Mouse (Mus musculus) neural tube, embryonic 15.5 days (tissue): ENCODE measurements at regions not wholly inside any gene's neighbourhood (a gene's known extent, or its start where the extent isn't known, plus 50 kb on each side); places are given as distances from the start of the nearest gene placed in this dataset.

ENCODE experiments used
- ATAC-seq: fragments of 200-750 bp; cut with Nextera tagmentation; 2 replicates; pipeline ENCODE4 v1.8.0; 2017; ENCODE audit warnings: mild to moderate bottlenecking, moderate TSS enrichment, moderate library complexity; ENCODE audit not compliant: low FRiP score
- H3K27ac ChIP-seq: fragments of 300-500 bp; sonication (generic); replicated peaks from 2 replicates; pipeline ENCODE4 v1.5.1; 2015; ENCODE audit warnings: mild to moderate bottlenecking, inconsistent platforms
- H3K27me3 ChIP-seq: fragments of 300-500 bp; sonication (generic); replicated peaks from 2 replicates; pipeline ENCODE4 v1.6.1; 2015; ENCODE audit warnings: inconsistent platforms
- H3K36me3 ChIP-seq: fragments of 300-500 bp; sonication (generic); 2 replicates; pipeline ENCODE4 v1.6.1; 2015; ENCODE audit warnings: inconsistent platforms
- H3K4me1 ChIP-seq: fragments of 300-500 bp; sonication (generic); 2 replicates; pipeline ENCODE4 v1.6.1; 2015; ENCODE audit warnings: inconsistent platforms
- H3K4me2 ChIP-seq: fragments of 300-500 bp; sonication (generic); 2 replicates; pipeline ENCODE4 v1.6.1; 2015; ENCODE audit warnings: inconsistent platforms, mild to moderate bottlenecking, moderate library complexity
- H3K4me3 ChIP-seq: fragments of 300-500 bp; sonication (generic); replicated peaks from 2 replicates; pipeline ENCODE4 v1.5.1; 2015; ENCODE audit warnings: mild to moderate bottlenecking, inconsistent platforms
- H3K9ac ChIP-seq: fragments of 300-500 bp; sonication (generic); replicated peaks from 2 replicates; pipeline ENCODE4 v1.6.1; 2015; ENCODE audit warnings: mild to moderate bottlenecking, inconsistent platforms
- H3K9me3 ChIP-seq: fragments of 300-500 bp; sonication (generic); replicated peaks from 2 replicates; pipeline ENCODE4 v1.6.1; 2016; ENCODE audit warnings: inconsistent platforms
- WGBS: fragments of 180-500 bp; shearing (Covaris S2); methylation state at CpG from one replicate; pipeline ENCODE4 v1.1.7; 2015; ENCODE audit warnings: mixed read lengths; 5-methylcytosine and 5-hydroxymethylcytosine counted together

DNA sequence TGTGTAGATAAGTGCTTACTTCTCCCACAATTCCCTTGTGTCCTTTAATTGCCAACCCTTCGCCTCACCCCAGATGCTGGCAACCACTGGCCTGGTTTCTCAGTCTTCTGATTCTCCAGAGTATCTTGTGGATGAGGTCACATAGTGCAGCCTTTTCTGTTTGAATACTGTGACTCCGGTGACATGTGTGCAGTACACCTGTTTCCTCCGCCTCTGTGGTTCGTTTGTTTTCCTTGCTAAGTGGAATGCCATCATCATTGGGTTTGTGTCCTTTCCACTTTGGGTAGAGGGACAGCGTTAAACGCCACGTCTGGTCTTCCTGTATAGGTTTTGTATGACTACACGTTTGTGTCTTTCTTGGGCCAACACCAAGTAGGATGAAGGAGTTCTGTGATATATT lies 224.9 kb downstream of the Pmp22 start:
- H3K4me2 ChIP-seq: no peak overlapping the region
- peaks cover 24% of the 10 kb centered on the region for H3K4me1 ChIP-seq
- no peak overlapping the region for H3K27ac ChIP-seq
- 92% methylated on average over 8 of the region's 8 CpGs for WGBS
- no peak overlapping the region for H3K9ac ChIP-seq
- H3K27me3 ChIP-seq: no peaks in the 10 kb centered on the region
- ATAC-seq: no peak
- H3K4me3 ChIP-seq: no peak overlapping the region
- no peaks in the 10 kb centered on the region for H3K36me3 ChIP-seq
- H3K9me3 ChIP-seq: no peaks in the 10 kb centered on the region

DNA sequence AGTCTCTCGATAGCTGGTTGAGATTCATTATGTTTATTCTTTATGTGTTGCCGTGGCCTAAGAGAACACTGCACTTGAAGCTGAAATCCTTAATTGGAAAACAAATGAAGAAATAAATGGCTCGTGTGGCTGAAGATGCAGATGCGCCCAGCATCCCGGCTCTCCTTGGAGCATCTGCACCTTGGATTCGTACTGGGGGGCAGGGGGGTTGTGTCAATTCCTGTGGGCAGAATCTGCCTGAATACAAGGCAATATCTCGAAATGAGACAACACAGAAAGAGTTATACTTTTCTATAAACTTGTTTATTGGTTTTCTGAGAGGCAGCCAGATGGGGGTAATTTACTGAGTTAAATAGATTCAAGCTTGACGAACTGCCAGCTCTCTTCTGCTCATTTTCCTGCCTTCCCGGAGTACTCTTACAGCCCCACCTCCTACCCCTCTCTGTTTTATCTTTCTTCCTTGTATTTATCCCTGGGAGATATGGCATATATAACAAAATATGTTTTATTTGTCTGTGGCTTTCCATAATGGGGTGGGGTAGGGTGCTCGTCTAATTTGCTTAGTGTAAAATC lies 229.1 kb downstream of the Pmp22 start:
- Histone ChIP-seq H3K4me1 (peaks cover 21% of the 10 kb centered on the region), H3K27me3 (no peaks in the 10 kb centered on the region), H3K4me2 (peak overlapping the region; percentile 11; the same call in 1 of the 2 replicates), H3K27ac (peak overlapping the region; percentile 63), H3K9ac (no peak overlapping the region), H3K4me3 (no peak overlapping the region), H3K36me3 (no peaks in the 10 kb centered on the region), H3K9me3 (no peaks in the 10 kb centered on the region)
- ATAC-seq: peak; percentile 86
- WGBS: 38% methylated on average over 10 of the region's 10 CpGs

GRCm38 (mm10) chr11:63367756-63368265 lies 239.0 kb downstream of the Pmp22 start:
- ATAC-seq: no peak
- Histone ChIP-seq H3K4me2 (no peak overlapping the region), H3K4me1 (no peaks in the 10 kb centered on the region), H3K4me3 (no peak overlapping the region), H3K9me3 (no peaks in the 10 kb centered on the region), H3K27ac (no peak overlapping the region), H3K27me3 (no peaks in the 10 kb centered on the region), H3K36me3 (no peaks in the 10 kb centered on the region), H3K9ac (no peak overlapping the region)
- WGBS: 91% methylated on average over 6 of the region's 6 CpGs

DNA sequence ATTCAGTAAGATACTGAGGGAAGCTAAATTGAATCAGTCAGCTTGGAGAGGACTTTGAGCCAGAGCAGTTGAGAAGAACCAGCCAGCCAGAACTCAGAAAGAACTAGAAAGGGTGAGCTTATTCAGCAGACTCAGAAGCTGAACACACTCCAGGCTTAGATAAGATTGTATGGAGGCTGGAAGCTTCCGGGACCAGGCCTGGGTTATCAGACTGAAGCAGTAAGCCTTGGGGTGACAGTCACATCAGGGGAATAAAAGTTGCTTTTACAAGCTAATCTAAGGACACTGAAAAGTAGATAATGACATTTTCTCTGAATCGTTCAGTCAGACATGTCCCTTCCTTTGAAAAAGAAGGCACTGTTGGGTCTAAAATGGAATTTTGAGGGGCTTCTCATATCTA lies 240.7 kb downstream of the Pmp22 start:
- ATAC-seq: no peak
- H3K4me2 ChIP-seq: no peak overlapping the region
- H3K4me1 ChIP-seq: no peaks in the 10 kb centered on the region
- H3K27me3 ChIP-seq: no peaks in the 10 kb centered on the region
- no peak overlapping the region for H3K27ac ChIP-seq
- no peak overlapping the region for H3K9ac ChIP-seq
- H3K4me3 ChIP-seq: no peak overlapping the region
- no peaks in the 10 kb centered on the region for H3K9me3 ChIP-seq
- WGBS: 97% methylated on average over 2 of the region's 2 CpGs
- no peaks in the 10 kb centered on the region for H3K36me3 ChIP-seq

GRCm38 (mm10) chr11:63376311-63376710 lies 247.5 kb downstream of the Pmp22 start:
- Histone ChIP-seq H3K4me1 (0 out of 2 replicates have a peak, but pooled peaks cover 2% of the 10 kb centered on the region), H3K27ac (no peak overlapping the region; the same call in 1 of the 2 replicates), H3K9me3 (no peaks in the 10 kb centered on the region), H3K9ac (no peak overlapping the region), H3K4me3 (no peak overlapping the region), H3K36me3 (no peaks in the 10 kb centered on the region), H3K27me3 (no peaks in the 10 kb centered on the region), H3K4me2 (no peak overlapping the region)
- ATAC-seq: no peak
- WGBS: 99% methylated on average over 3 of the region's 3 CpGs

- Histone ChIP-seq H3K9me3 (no peaks in the 10 kb centered on the region), H3K27ac (0 out of 2 replicates have a peak overlapping the region, but pooled peaks have one; percentile 9), H3K4me1 (0 out of 2 replicates have a peak, but pooled peaks cover 2% of the 10 kb centered on the region), H3K9ac (no peak overlapping the region), H3K36me3 (no peaks in the 10 kb centered on the region), H3K27me3 (no peaks in the 10 kb centered on the region), H3K4me2 (no peak overlapping the region), H3K4me3 (no peak overlapping the region)
- WGBS: 66% methylated on average over 10 of the region's 10 CpGs
- no peak for ATAC-seq
These were observed 248.2 kb downstream of the Pmp22 start for GRCm38 (mm10) chr11:63376991-63377390.

DNA sequence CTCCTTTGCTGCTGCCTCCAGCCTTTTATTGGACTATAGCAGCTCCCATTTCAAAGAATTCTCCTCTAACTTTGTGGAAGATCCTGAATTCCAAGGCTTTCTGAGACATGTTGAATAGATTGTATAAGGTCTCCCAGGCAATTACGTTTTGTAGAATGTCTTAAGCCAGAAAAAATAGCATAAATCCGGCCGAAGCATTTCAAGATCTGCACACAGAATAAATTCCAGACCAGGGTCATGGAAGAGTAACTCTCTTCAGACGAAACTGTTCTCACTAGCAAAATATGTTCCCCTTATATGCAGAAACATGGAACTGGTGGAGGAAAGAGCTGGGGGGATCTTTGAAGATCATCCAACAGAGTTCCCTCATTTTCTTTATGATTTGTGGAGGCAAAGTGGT lies 259.5 kb downstream of the Pmp22 start:
- Histone ChIP-seq H3K9ac (no peak overlapping the region), H3K9me3 (no peaks in the 10 kb centered on the region), H3K27me3 (no peaks in the 10 kb centered on the region), H3K4me2 (no peak overlapping the region), H3K4me3 (no peak overlapping the region), H3K4me1 (no peaks in the 10 kb centered on the region), H3K27ac (no peak overlapping the region), H3K36me3 (no peaks in the 10 kb centered on the region)
- WGBS: 84% methylated on average over 4 of the region's 4 CpGs
- no peak for ATAC-seq

DNA sequence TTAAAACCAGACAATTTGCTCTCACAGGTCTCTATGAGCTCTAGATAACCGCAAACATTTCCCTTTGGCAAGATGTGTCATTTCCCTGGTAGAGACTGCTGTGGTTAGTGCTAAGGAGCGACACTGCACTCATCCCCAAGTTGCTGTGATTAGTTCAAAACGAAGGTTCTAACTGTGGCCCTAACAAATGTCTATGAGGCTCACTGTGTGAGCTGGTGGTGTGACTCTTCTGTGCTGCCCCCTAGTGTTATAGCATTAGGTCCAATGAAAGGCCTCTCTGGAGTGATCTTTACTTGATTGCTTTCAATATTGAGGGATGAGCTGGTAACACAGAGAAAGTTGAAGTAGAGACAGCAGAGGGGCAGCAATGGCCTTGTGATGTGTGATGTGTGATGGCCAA lies 262.7 kb downstream of the Pmp22 start:
- Histone ChIP-seq H3K27me3 (no peaks in the 10 kb centered on the region), H3K36me3 (no peaks in the 10 kb centered on the region), H3K27ac (no peak overlapping the region), H3K4me2 (no peak overlapping the region), H3K4me3 (no peak overlapping the region), H3K9me3 (no peaks in the 10 kb centered on the region), H3K4me1 (no peaks in the 10 kb centered on the region), H3K9ac (no peak overlapping the region)
- 63% methylated on average over 3 of the region's 3 CpGs for WGBS
- no peak for ATAC-seq

DNA sequence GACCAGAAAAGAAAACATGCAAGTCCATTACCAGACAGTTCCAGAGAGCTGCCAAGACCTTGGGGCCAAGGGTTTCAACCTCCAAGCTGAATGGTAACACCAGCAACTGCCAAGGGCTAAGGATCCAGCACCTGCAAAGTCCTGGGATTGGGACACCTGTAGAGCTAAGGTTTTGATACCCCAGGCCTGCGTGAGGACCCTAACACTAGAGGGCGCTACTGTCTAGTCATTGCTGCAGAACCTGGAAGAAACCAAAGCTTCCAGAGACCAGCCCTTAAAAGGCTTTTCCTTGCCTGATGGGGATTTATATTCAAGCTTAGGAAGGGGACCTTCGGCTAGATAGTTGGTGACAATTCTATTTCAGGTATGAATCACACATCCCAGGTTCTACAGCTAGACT lies 263.6 kb downstream of the Pmp22 start:
- Histone ChIP-seq H3K4me3 (no peak overlapping the region), H3K27me3 (no peaks in the 10 kb centered on the region), H3K9ac (no peak overlapping the region), H3K9me3 (no peaks in the 10 kb centered on the region), H3K4me1 (no peaks in the 10 kb centered on the region), H3K27ac (no peak overlapping the region), H3K36me3 (no peaks in the 10 kb centered on the region), H3K4me2 (no peak overlapping the region)
- 67% methylated on average over 3 of the region's 3 CpGs for WGBS
- no peak for ATAC-seq

DNA sequence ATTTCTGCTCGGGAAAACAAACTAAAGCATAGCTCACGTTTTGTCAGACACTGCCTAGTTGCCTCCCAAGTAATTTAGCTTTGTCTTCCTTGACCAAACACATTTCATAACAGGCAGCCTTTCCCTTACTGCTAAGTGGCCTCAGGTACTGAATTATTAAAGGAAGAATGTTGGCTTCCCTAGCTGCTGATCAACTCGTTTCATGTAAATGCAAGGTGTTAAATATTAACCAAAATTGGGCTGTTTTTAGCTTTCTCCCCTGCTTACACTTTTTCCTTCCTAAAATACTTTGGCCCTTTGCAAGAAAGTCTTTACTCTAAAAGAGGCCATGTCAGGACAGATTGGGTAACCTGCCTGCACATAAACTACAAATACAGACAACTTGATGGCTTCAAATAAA lies 265.4 kb downstream of the Pmp22 start:
- no peak for ATAC-seq
- Histone ChIP-seq H3K4me2 (no peak overlapping the region), H3K4me1 (no peaks in the 10 kb centered on the region), H3K4me3 (no peak overlapping the region), H3K27ac (no peak overlapping the region), H3K9ac (no peak overlapping the region), H3K36me3 (no peaks in the 10 kb centered on the region), H3K9me3 (no peaks in the 10 kb centered on the region), H3K27me3 (no peaks in the 10 kb centered on the region)
- WGBS: 64% methylated on average over 3 of the region's 3 CpGs

GRCm38 (mm10) chr11:63396386-63396785 lies 267.6 kb downstream of the Pmp22 start:
- Histone ChIP-seq H3K9me3 (no peaks in the 10 kb centered on the region), H3K36me3 (no peaks in the 10 kb centered on the region), H3K4me3 (no peak overlapping the region), H3K4me2 (no peak overlapping the region), H3K4me1 (no peaks in the 10 kb centered on the region), H3K27me3 (no peaks in the 10 kb centered on the region), H3K9ac (no peak overlapping the region), H3K27ac (no peak overlapping the region)
- no peak for ATAC-seq
- WGBS: 38% methylated on average over 8 of the region's 8 CpGs

- Histone ChIP-seq H3K27ac (no peak overlapping the region), H3K4me1 (0 out of 2 replicates have a peak, but pooled peaks cover 5% of the 10 kb centered on the region), H3K36me3 (no peaks in the 10 kb centered on the region), H3K27me3 (no peaks in the 10 kb centered on the region), H3K4me3 (no peak overlapping the region), H3K4me2 (no peak overlapping the region), H3K9me3 (no peaks in the 10 kb centered on the region), H3K9ac (no peak overlapping the region)
- 62% methylated on average over 5 of the region's 5 CpGs for WGBS
- ATAC-seq: no peak
These were observed 274.0 kb downstream of the Pmp22 start for GRCm38 (mm10) chr11:63402741-63403140.
